Mouse (Mus musculus) lung, postnatal 0 days (tissue): Measurements from ENCODE around the gene Svs2. TPM values are rescaled to one million over a fixed set of nuclear protein-coding genes. Genes with fewer than 3 reads are reported as not detected.
A peak's percentile ranks its signal among the peaks of the same experiment; 100 is the strongest.

ENCODE experiments used
- ATAC-seq: fragments of 200-750 bp; cut with Nextera tagmentation; 2 replicates; pipeline ENCODE4 v1.8.0; 2017; ENCODE audit warnings: moderate library complexity
- DNase-seq: peaks from one replicate; pipeline ENCODE4 v3.0.0-alpha.2; 2016; ENCODE audit warnings: low spot score
- H3K27ac ChIP-seq: fragments of 300-500 bp; sonication (generic); 2 replicates; pipeline ENCODE4 v1.5.1; 2014; ENCODE audit warnings: antibody characterized with exemption, mild to moderate bottlenecking, low read length, mixed read lengths
- H3K27me3 ChIP-seq: fragments of 300-500 bp; sonication (generic); replicated peaks from 2 replicates; pipeline ENCODE4 v1.6.1; 2014; ENCODE audit warnings: low read length, mixed read lengths; ENCODE audit not compliant: insufficient read depth
- H3K36me3 ChIP-seq: fragments of 300-500 bp; sonication (generic); 2 replicates; pipeline ENCODE4 v1.6.1; 2014; ENCODE audit warnings: low read length, mixed read lengths; ENCODE audit not compliant: insufficient read depth
- H3K4me1 ChIP-seq: fragments of 300-500 bp; sonication (generic); 2 replicates; pipeline ENCODE4 v1.6.1; 2014; ENCODE audit warnings: antibody characterized with exemption, low read depth, low read length, mixed read lengths; ENCODE audit not compliant: insufficient read depth
- H3K4me2 ChIP-seq: fragments of 300-500 bp; sonication (generic); replicated peaks from 2 replicates; pipeline ENCODE4 v1.6.1; 2014; ENCODE audit warnings: low read depth, mild to moderate bottlenecking, low read length, moderate library complexity, mixed read lengths
- H3K4me3 ChIP-seq: fragments of 300-500 bp; sonication (generic); 2 replicates; pipeline ENCODE4 v1.5.1; 2014; ENCODE audit warnings: low read depth, low read length
- H3K9ac ChIP-seq: fragments of 300-500 bp; sonication (generic); replicated peaks from 2 replicates; pipeline ENCODE4 v1.6.1; 2014; ENCODE audit warnings: low read depth, mild to moderate bottlenecking
- H3K9me3 ChIP-seq: fragments of 300-500 bp; sonication (generic); 2 replicates; pipeline ENCODE4 v1.6.1; 2016; ENCODE audit warnings: low read length, mixed read lengths
- CTCF ChIP-seq: IDR thresholded peaks from 2 replicates; pipeline ENCODE4 v1.5.1; 2016; ENCODE audit warnings: antibody characterized with exemption, mild to moderate bottlenecking
- EP300 ChIP-seq: IDR thresholded peaks from 2 replicates; pipeline ENCODE4 v1.6.1; 2016; ENCODE audit warnings: antibody characterized with exemption, mild to moderate bottlenecking, control low read depth
- WGBS: fragments of 180-500 bp; shearing (Covaris S2); extraction: QIAGEN DNeasy Blood & Tissue Kit; methylation state at CpG from one replicate; pipeline ENCODE4 v1.1.7; 2014; 5-methylcytosine and 5-hydroxymethylcytosine counted together
- polyA plus RNA-seq: library from polyadenylated mRNA; unstranded; fragments of >200 nt; fragmentation: Nextera tagmentation; extraction: Ambion mirVana; gene quantifications from 2 replicates; pipeline ENCODE4 v1.2.1, GENCODE M21; 2015

Gene Svs2
- polyA plus RNA-seq, 1 experiment from 2014 or later = not detected

DNA sequence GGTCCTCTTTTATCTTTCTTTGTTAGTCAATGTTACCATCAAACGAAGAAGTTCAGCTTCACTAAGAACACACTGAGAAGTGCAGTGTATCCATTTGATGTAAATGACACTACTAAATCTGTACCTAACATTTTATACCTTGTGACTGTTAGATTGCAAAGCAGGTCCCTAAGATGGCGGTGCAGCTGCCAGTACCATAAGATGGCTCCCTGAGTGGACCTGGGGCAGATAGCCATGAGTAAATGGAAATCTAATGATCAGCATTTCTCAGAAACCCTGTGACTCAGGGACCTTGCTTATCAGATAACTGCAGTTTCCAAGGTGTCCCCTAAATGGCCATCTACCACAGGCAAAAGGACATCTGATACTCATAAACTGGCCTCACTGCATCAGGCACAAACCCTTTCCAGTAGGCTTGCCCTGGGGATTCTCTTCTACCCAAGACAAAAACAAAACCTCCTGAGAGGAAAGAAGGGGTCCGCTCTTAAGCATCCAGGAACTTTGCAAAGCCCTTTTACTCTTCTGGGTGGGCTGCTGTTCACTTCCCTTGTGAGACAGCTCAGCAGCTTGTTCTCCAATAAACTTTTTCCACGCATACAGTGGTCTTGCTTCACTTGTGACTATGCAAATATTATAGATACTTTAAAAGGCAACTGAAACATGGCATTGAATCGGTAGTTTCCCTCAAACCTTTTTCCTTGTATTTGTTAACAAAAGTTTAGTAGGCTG lies 42.1 kb downstream of the Svs2 start:
- no peak for ATAC-seq
- Histone ChIP-seq H3K9me3 (no peaks in the 10 kb centered on the region), H3K36me3 (no peaks in the 10 kb centered on the region), H3K27ac (no peak overlapping the region), H3K4me3 (no peak overlapping the region), H3K4me2 (no peak overlapping the region), H3K27me3 (no peaks in the 10 kb centered on the region), H3K4me1 (no peaks in the 10 kb centered on the region), H3K9ac (no peak overlapping the region)
- 77% methylated on average over 5 of the region's 5 CpGs for WGBS
- DNase-seq = no peak
- no peak for TF ChIP-seq EP300
- no peak for TF ChIP-seq CTCF

GRCm38 (mm10) chr2:164194959-164195630 lies 43.2 kb downstream of the Svs2 start:
- ATAC-seq = no peak
- TF ChIP-seq CTCF (no peak), EP300 (no peak)
- Histone ChIP-seq H3K4me1 (no peaks in the 10 kb centered on the region), H3K27ac (no peak overlapping the region), H3K9me3 (no peaks in the 10 kb centered on the region), H3K4me3 (no peak overlapping the region), H3K9ac (no peak overlapping the region), H3K4me2 (no peak overlapping the region), H3K27me3 (no peaks in the 10 kb centered on the region), H3K36me3 (no peaks in the 10 kb centered on the region)
- DNase-seq = no peak
- WGBS = 65% methylated on average over 5 of the region's 5 CpGs

GRCm38 (mm10) chr2:164192279-164192678 lies 46.0 kb downstream of the Svs2 start:
- DNase-seq (no peak), ATAC-seq (no peak)
- Histone ChIP-seq H3K4me3 (no peak overlapping the region), H3K4me2 (no peak overlapping the region), H3K4me1 (no peaks in the 10 kb centered on the region), H3K27ac (no peak overlapping the region), H3K27me3 (no peaks in the 10 kb centered on the region), H3K36me3 (no peaks in the 10 kb centered on the region), H3K9me3 (no peaks in the 10 kb centered on the region), H3K9ac (no peak overlapping the region)
- TF ChIP-seq CTCF = no peak
- no peak for TF ChIP-seq EP300

DNA sequence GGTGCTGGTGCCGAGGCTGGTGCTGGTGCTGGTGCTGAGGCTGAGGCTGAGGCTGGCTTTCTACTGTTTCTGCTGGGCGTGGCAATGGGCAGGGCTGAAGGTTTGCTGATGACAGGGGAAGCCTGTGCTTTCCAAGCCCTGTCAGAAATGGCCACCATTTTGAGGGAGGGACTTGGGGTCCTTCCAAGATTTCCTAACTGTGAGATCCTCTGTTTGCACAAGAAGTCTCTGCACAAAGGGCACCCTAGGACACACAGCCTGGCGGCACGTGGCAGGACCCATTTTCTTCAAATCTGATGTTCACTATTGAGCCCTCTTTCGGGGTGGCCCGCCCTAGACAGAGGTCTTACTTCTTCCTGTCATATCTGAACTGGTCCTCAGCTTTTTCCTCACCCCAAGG lies 47.7 kb downstream of the Svs2 start, which contains the start of gene Wfdc12:
Gene Wfdc12, minus strand, starts transcription at position 33 of the 400 bp plus-strand sequence.
- Histone ChIP-seq H3K9me3 (no peaks in the 10 kb centered on the region), H3K9ac (no peak within 1 kb of the TSS), H3K4me3 (no peak within 1 kb of the TSS), H3K4me1 (no peaks in the 10 kb centered on the region), H3K27ac (no peak within 1 kb of the TSS), H3K4me2 (no peak within 1 kb of the TSS), H3K36me3 (no peaks in the 10 kb centered on the region), H3K27me3 (no peaks in the 10 kb centered on the region)
- 63% methylated on average over 6 of the region's 6 CpGs for WGBS
- peak; percentile 23 for DNase-seq
- peak; percentile 19; the same call in 1 of the 2 replicates for ATAC-seq
- no peak for TF ChIP-seq CTCF
- no peak for TF ChIP-seq EP300

DNA sequence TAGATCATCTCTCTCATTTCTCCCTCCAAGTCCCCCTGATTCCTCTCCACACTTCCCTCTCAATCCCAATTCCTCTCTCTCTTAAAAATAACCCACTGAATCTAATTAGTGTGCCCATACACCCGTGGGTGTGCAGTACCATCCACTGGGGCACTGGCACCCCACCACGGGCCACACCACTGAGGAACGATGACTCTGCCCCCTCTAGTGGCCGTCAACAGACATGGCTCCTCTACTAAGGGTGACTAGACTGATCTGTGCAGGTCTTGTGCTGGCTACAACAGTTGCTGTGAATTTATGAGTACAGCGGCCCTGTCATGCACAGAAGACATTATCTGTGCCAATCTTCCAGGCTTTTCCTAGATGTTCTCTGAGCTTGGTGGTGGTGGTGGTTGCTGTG lies 49.5 kb downstream of the Svs2 start:
- Histone ChIP-seq H3K36me3 (no peaks in the 10 kb centered on the region), H3K4me2 (no peak overlapping the region), H3K27me3 (no peaks in the 10 kb centered on the region), H3K4me1 (no peaks in the 10 kb centered on the region), H3K4me3 (no peak overlapping the region), H3K27ac (no peak overlapping the region), H3K9me3 (no peaks in the 10 kb centered on the region), H3K9ac (no peak overlapping the region)
- TF ChIP-seq CTCF = peak; percentile 69
- TF ChIP-seq EP300 = no peak
- DNase-seq (no peak), ATAC-seq (no peak)
- WGBS = 39% methylated on average over 5 of the region's 5 CpGs

Other genes with a start within 250 kb of the Svs2 start
- 263 and 295 TPM in 2 replicates for gene Ywhab, start 243.5 kb downstream of the Svs2 start, polyA plus RNA-seq
- gene Pabpc1l, start 213.0 kb downstream of the Svs2 start, polyA plus RNA-seq = 0.36 and 0.60 TPM in 2 replicates
- gene Stk4, start 168.1 kb downstream of the Svs2 start, polyA plus RNA-seq = 26.3 and 27.0 TPM in 2 replicates
- 27.2 and 30.3 TPM in 2 replicates for gene Tomm34, start 167.3 kb downstream of the Svs2 start, polyA plus RNA-seq
- not detected in 2 replicates for gene Kcns1, start 67.4 kb downstream of the Svs2 start, polyA plus RNA-seq
- 0.15 and 0.18 TPM in 2 replicates for gene Wfdc5, start 55.7 kb downstream of the Svs2 start, polyA plus RNA-seq
- 0.26 TPM in 1 of 2 replicates, not detected in the other for gene Wfdc12, start 47.9 kb downstream of the Svs2 start, polyA plus RNA-seq
- gene Wfdc15a, start 38.3 kb downstream of the Svs2 start, polyA plus RNA-seq = not detected in 2 replicates
- gene Wfdc15b, start 16.8 kb downstream of the Svs2 start, polyA plus RNA-seq = not detected in 2 replicates
- gene Svs3b, start 18.2 kb upstream of the Svs2 start, polyA plus RNA-seq = not detected in 2 replicates
- gene Svs4, start 40.0 kb upstream of the Svs2 start, polyA plus RNA-seq = not detected in 2 replicates
- not detected in 2 replicates for gene Svs3a, start 50.8 kb upstream of the Svs2 start, polyA plus RNA-seq
- not detected in 2 replicates for gene Svs6, start 78.3 kb upstream of the Svs2 start, polyA plus RNA-seq
- gene Svs5, start 94.3 kb upstream of the Svs2 start, polyA plus RNA-seq = not detected in 2 replicates
- gene Slpi, start 150.6 kb upstream of the Svs2 start, polyA plus RNA-seq = 79.5 and 106 TPM in 2 replicates
- 29.7 and 42.6 TPM in 2 replicates for gene Rbpjl, start 164.7 kb upstream of the Svs2 start, polyA plus RNA-seq
- 71.4 and 81.2 TPM in 2 replicates for gene Matn4, start 166.7 kb upstream of the Svs2 start, polyA plus RNA-seq
- 217 and 289 TPM in 2 replicates for gene Sdc4, start 205.4 kb upstream of the Svs2 start, polyA plus RNA-seq
- 63.5 and 66.2 TPM in 2 replicates for gene Sys1, start 218.5 kb upstream of the Svs2 start, polyA plus RNA-seq
- 23.5 and 32.9 TPM in 2 replicates for gene Gm20458, start 222.5 kb upstream of the Svs2 start, polyA plus RNA-seq
- not detected in 2 replicates for gene Trp53tg5, start 235.3 kb upstream of the Svs2 start, polyA plus RNA-seq
- 39.9 and 44.6 TPM in 2 replicates for gene Dbndd2, start 247.6 kb upstream of the Svs2 start, polyA plus RNA-seq